Mouse (Mus musculus) liver, embryonic 16.5 days (tissue): ENCODE measurements around the gene Otoa. TPM values are rescaled to one million over a fixed set of nuclear protein-coding genes. Genes with fewer than 3 reads are reported as not detected.

Experiments
- ATAC-seq: fragments of 200-750 bp; cut with Nextera tagmentation; 2 replicates; pipeline ENCODE4 v1.8.0; 2017; ENCODE audit warnings: low read depth, mild to moderate bottlenecking, moderate number of reproducible peaks, moderate library complexity
- H3K27ac ChIP-seq: fragments of 300-500 bp; sonication (generic); 2 replicates; pipeline ENCODE4 v1.5.1; 2014; ENCODE audit warnings: mild to moderate bottlenecking, low read length
- H3K27me3 ChIP-seq: fragments of 300-500 bp; sonication (generic); 2 replicates; pipeline ENCODE4 v1.6.1; 2014; ENCODE audit warnings: low read depth, low read length, mixed read lengths; ENCODE audit not compliant: control insufficient read depth, insufficient read depth
- H3K36me3 ChIP-seq: fragments of 300-500 bp; sonication (generic); 2 replicates; pipeline ENCODE4 v1.6.1; 2014; ENCODE audit warnings: mild to moderate bottlenecking; ENCODE audit not compliant: control insufficient read depth, insufficient read depth
- H3K4me1 ChIP-seq: fragments of 300-500 bp; sonication (generic); 2 replicates; pipeline ENCODE4 v1.6.1; 2014; ENCODE audit warnings: low read depth, low read length, mixed read lengths; ENCODE audit not compliant: control insufficient read depth
- H3K4me2 ChIP-seq: fragments of 300-500 bp; sonication (generic); 2 replicates; pipeline ENCODE4 v1.6.1; 2014; ENCODE audit warnings: low read depth, low read length, mixed read lengths
- H3K4me3 ChIP-seq: fragments of 300-500 bp; sonication (generic); 2 replicates; pipeline ENCODE4 v1.5.1; 2014; ENCODE audit warnings: low read depth, mild to moderate bottlenecking, low read length
- H3K9ac ChIP-seq: fragments of 300-500 bp; sonication (generic); 2 replicates; pipeline ENCODE4 v1.6.1; 2014; ENCODE audit warnings: low read depth, low read length
- H3K9me3 ChIP-seq: fragments of 300-500 bp; sonication (generic); replicated peaks from 2 replicates; pipeline ENCODE4 v1.6.1; 2016; ENCODE audit warnings: low read length; ENCODE audit not compliant: control insufficient read depth
- WGBS: fragments of 180-500 bp; shearing (Covaris S2); extraction: QIAGEN DNeasy Blood & Tissue Kit; methylation state at CpG from one replicate; pipeline ENCODE4 v1.1.7; 2014; ENCODE audit not compliant: insufficient replicate concordance; 5-methylcytosine and 5-hydroxymethylcytosine counted together
- polyA plus RNA-seq: library from polyadenylated mRNA; unstranded; fragments of >200 nt; fragmentation: Nextera tagmentation; extraction: Ambion mirVana; gene quantifications from 2 replicates; pipeline ENCODE4 v1.2.1, GENCODE M21; 2015

The Otoa gene
- polyA plus RNA-seq, 1 experiment from 2014 or later = 0.05 TPM

GRCm38 (mm10) chr7:121090748-121091147, 9.3 kb downstream of the Otoa start:
- Histone ChIP-seq H3K4me2 (no peak overlapping the region), H3K9ac (no peak overlapping the region), H3K9me3 (no peaks in the 10 kb centered on the region), H3K27me3 (no peaks in the 10 kb centered on the region), H3K27ac (no peak overlapping the region), H3K36me3 (no peaks in the 10 kb centered on the region), H3K4me3 (no peak overlapping the region), H3K4me1 (no peaks in the 10 kb centered on the region)
- WGBS = 73% methylated on average over 7 of the region's 7 CpGs
- no peak for ATAC-seq

- H3K4me3 ChIP-seq = no peak overlapping the region
- H3K9ac ChIP-seq = no peak overlapping the region
- no peak overlapping the region for H3K4me2 ChIP-seq
- 56% methylated on average over 4 of the region's 4 CpGs for WGBS
- H3K27me3 ChIP-seq = no peaks in the 10 kb centered on the region
- H3K36me3 ChIP-seq = no peaks in the 10 kb centered on the region
- H3K4me1 ChIP-seq = no peaks in the 10 kb centered on the region
- no peak for ATAC-seq
- H3K9me3 ChIP-seq = no peaks in the 10 kb centered on the region
- H3K27ac ChIP-seq = no peak overlapping the region
Measured at GRCm38 (mm10) chr7:121093026-121093425, 11.6 kb downstream of the Otoa start.

GRCm38 (mm10) chr7:121098614-121099389, 17.4 kb downstream of the Otoa start:
- Histone ChIP-seq H3K4me3 (no peak overlapping the region), H3K9ac (no peak overlapping the region), H3K36me3 (no peaks in the 10 kb centered on the region), H3K27ac (no peak overlapping the region), H3K9me3 (no peaks in the 10 kb centered on the region), H3K4me2 (no peak overlapping the region), H3K27me3 (no peaks in the 10 kb centered on the region), H3K4me1 (no peaks in the 10 kb centered on the region; the same call in 1 of the 2 replicates)
- ATAC-seq = peak; percentile 56
- WGBS = 44% methylated on average over 10 of the region's 10 CpGs

DNA sequence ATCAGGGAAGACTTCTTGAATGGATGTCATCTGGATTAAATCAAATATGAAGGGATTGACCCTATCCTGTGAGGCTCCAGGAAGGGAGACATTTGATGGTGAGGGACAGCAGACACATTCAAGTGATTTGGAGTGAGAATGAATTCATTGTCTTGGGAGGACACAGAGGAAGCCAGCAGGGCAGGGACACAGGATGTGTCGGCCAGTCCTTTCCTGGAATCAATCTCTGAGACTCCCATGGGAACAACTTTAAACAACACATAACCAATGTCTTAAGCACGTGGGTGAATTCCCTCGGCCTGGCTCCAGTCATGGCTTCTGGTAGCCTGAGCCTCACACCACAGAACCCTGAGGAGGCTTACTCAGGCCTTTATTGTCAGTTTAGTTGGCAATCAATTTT, 26.4 kb downstream of the Otoa start:
- no peak for ATAC-seq
- WGBS = 46% methylated on average over 3 of the region's 3 CpGs
- Histone ChIP-seq H3K4me2 (no peak overlapping the region), H3K27me3 (no peaks in the 10 kb centered on the region), H3K36me3 (no peaks in the 10 kb centered on the region), H3K4me3 (no peak overlapping the region), H3K9me3 (no peaks in the 10 kb centered on the region), H3K9ac (no peak overlapping the region), H3K27ac (no peak overlapping the region), H3K4me1 (peaks cover 2% of the 10 kb centered on the region; the same call in 1 of the 2 replicates)

- Histone ChIP-seq H3K4me3 (no peak overlapping the region), H3K4me2 (no peak overlapping the region), H3K27me3 (no peaks in the 10 kb centered on the region), H3K4me1 (peaks cover 2% of the 10 kb centered on the region; the same call in 1 of the 2 replicates), H3K9ac (no peak overlapping the region), H3K36me3 (no peaks in the 10 kb centered on the region), H3K9me3 (no peaks in the 10 kb centered on the region), H3K27ac (no peak overlapping the region)
- no peak for ATAC-seq
- WGBS = 24% methylated on average over 3 of the region's 3 CpGs
Measured at GRCm38 (mm10) chr7:121111321-121111720, 29.9 kb downstream of the Otoa start.

- Histone ChIP-seq H3K27me3 (no peaks in the 10 kb centered on the region), H3K4me3 (no peak overlapping the region), H3K4me1 (peaks cover 2% of the 10 kb centered on the region; the same call in 1 of the 2 replicates), H3K9me3 (no peaks in the 10 kb centered on the region), H3K9ac (no peak overlapping the region), H3K36me3 (no peaks in the 10 kb centered on the region), H3K27ac (no peak overlapping the region), H3K4me2 (no peak overlapping the region)
- ATAC-seq = peak; percentile 50; the same call in 1 of the 2 replicates
- WGBS = 22% methylated on average over 3 of the region's 3 CpGs
Measured at GRCm38 (mm10) chr7:121111762-121112161, 30.3 kb downstream of the Otoa start.

- Histone ChIP-seq H3K9ac (no peak overlapping the region), H3K9me3 (no peaks in the 10 kb centered on the region), H3K4me3 (no peak overlapping the region), H3K36me3 (no peaks in the 10 kb centered on the region), H3K4me2 (no peak overlapping the region), H3K4me1 (no peaks in the 10 kb centered on the region), H3K27ac (no peak overlapping the region), H3K27me3 (no peaks in the 10 kb centered on the region)
- ATAC-seq = peak; percentile 39; the same call in 1 of the 2 replicates
- WGBS = 11% methylated on average over 10 of the region's 10 CpGs
Measured at GRCm38 (mm10) chr7:121120143-121120818, 38.8 kb downstream of the Otoa start.

GRCm38 (mm10) chr7:121130837-121131236, 49.4 kb downstream of the Otoa start:
- no peak overlapping the region for H3K9ac ChIP-seq
- no peak overlapping the region for H3K4me2 ChIP-seq
- no peak for ATAC-seq
- H3K27ac ChIP-seq = no peak overlapping the region
- no peaks in the 10 kb centered on the region for H3K36me3 ChIP-seq
- no peaks in the 10 kb centered on the region for H3K27me3 ChIP-seq
- no peaks in the 10 kb centered on the region for H3K4me1 ChIP-seq
- 78% methylated on average over 2 of the region's 2 CpGs for WGBS
- no peak overlapping the region for H3K4me3 ChIP-seq
- H3K9me3 ChIP-seq = no peaks in the 10 kb centered on the region

GRCm38 (mm10) chr7:121141274-121141673, 59.8 kb downstream of the Otoa start:
- ATAC-seq = no peak
- WGBS = 67% methylated on average over 5 of the region's 5 CpGs
- no peak overlapping the region for H3K27ac ChIP-seq

More at GRCm38 (mm10) chr7:121141274-121141673, 59.8 kb downstream of the Otoa start:
- H3K9me3 ChIP-seq = no peaks in the 10 kb centered on the region
- H3K27me3 ChIP-seq = no peaks in the 10 kb centered on the region
- H3K4me1 ChIP-seq = no peaks in the 10 kb centered on the region
- no peak overlapping the region for H3K4me2 ChIP-seq
- H3K4me3 ChIP-seq = no peak overlapping the region
- no peak overlapping the region for H3K9ac ChIP-seq
- H3K36me3 ChIP-seq = no peaks in the 10 kb centered on the region
